Mouse (Mus musculus): ENCODE data around the gene Lhx8.
A peak's percentile ranks its signal among the peaks of the same experiment; 100 is the strongest.

Lhx8 gene

DNA sequence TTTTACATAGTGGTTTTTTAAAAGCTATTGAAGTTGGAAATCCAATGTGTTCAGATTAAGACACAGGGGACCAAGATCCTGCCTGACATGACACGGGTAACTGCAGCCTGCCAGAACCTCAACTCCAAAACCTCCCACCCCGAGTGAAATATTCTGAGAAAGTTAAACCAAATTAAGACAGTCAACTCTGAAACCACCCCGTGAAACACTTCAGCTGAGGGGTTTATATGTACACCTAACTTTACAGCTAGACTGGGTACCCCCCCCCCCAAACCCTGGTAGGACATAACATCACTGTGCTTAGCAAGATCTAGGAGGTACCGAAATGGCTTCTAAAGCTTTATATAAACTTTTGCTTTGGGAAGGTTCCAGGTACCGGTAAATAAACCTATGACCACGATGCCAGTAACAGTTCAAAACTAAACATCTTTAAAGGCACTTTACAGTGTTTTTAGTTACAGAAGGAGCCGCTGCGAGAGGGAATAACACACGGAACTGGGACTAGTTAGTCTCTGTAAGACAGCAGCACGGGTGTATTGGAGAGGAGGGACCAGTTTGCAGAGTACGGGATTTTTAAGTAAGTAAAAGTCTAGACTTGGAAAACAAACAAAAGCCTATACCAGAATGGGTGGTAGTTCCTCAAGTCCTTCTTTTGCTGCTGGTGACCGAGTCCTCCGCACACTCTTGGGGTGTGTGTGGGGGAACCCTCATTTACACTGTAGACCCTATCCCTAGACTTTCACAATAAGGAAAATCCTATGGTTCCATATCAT is 3.2 kb downstream of the Lhx8 start:
- DNase-seq (ENCODE audit: low spot score in 2 of 2), result no peak

GRCm38 (mm10) chr3:154321921-154322574 is 8.4 kb downstream of the Lhx8 start:
- DNase-seq (ENCODE audit: low spot score in 2 of 2), result no peak

DNA sequence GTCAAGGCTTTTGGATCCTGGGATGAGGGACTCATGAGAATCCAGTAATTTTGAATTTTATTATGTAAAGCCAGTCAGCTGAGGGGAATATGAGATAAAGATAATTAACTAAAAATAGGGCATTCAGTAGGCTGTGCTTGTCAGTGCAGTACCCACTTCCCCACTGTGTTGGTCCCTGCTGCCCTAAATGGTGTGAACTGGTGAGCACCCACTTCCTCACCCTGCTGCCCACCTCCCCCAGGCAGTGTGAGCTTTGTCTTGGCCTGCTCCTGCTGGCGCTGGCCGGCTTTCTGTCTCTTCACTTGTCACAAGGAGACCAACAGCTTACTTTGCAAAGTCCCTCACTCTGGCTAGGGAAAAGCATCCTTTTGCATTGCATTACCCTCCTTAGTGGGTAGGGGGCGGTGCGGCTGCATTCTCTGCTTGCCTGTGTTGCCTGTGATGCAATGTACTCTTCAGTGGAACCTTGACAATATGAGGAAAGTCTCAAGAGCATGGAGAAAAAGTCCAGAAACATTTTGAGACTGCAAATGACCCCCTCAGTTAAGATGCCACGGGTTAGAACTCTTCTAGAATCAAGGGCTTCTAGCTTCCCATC is 12.7 kb downstream of the Lhx8 start:
- no peak for DNase-seq (ENCODE audit: low spot score in 2 of 2)

DNA sequence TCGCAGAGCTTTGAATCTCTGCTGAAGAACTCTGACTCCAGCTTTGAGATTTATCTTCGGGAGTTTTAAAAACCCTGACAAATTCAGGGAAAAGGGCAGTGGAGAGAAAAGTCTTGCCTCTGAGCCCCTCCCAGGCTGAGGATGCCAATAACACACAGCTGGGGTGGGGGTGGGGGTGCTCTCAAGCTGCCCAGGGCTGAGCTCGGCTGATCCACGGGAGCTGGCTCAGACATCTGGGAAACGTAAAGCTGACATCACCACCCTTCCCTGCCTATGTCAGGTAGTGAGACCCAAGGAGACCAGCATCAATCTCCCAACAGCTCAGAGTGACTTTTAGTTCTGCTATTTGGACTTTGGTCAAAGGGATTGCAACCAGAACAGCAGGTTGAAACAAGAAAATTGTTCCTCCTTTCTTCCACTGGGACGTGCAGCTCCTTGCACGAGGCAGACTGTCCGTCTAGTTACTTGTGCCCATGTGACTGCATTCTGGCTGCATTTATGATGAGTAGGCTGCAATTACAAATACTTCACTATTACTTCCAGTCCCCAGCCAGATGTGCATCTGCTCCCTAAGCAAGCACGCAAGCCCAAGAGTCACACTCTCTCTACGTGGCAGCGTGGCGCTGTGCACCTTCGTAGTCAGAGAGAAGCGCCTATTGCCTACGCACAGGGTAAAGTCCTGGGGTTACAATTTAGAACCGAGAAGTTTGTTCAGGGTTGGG is 25.1 kb downstream of the Lhx8 start:
- no peak for DNase-seq (ENCODE audit: low spot score in 2 of 2)

GRCm38 (mm10) chr3:154301102-154301501 is 29.4 kb downstream of the Lhx8 start:
- DNase-seq (ENCODE audit: low spot score in 2 of 2), result no peak

- no peak for DNase-seq (ENCODE audit: low spot score in 2 of 2)
These were observed 30.5 kb downstream of the Lhx8 start for GRCm38 (mm10) chr3:154300006-154300405.

- no peak for DNase-seq (ENCODE audit: low spot score in 2 of 2)
These were observed 32.0 kb downstream of the Lhx8 start for GRCm38 (mm10) chr3:154298490-154298889.

- no peak for DNase-seq (ENCODE audit: low spot score in 2 of 2)
These were observed 33.0 kb downstream of the Lhx8 start for GRCm38 (mm10) chr3:154297499-154297898.

- no peak for DNase-seq (ENCODE audit: low spot score in 2 of 2)
These were observed 35.3 kb downstream of the Lhx8 start for GRCm38 (mm10) chr3:154294924-154295834.

DNA sequence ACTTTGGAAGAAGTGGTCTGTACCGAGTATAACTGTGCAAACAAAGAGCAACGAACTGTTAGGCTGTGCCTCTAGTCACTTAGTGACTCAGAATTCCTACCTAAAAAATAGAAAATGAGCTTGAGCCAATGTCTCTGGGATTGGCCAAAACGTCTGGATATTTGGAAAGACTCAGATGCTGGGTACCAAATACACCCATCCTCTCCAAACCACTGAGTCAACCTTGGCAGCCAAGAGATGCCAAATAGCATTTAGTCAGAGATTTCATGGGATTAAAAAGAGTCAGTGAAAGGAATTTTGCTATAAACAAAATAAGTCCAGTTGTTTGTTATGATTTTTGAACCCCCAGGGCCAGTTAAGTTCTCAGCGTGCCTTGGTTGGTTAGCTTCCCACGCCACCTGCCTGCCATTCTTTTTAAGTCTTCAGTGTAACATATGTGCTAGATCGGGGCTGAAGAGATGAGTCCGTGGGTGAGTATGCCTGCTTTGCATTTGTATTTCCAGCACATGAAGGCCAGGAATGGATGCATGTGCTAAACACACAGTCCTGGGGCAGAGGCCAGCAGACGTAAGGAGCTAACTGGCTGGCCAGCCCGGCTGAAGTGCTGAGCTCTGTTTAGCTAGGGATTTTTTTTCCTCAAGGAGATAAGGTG is 36.5 kb downstream of the Lhx8 start:
- no peak for DNase-seq (ENCODE audit: low spot score in 2 of 2)

GRCm38 (mm10) chr3:154292126-154292525 is 38.3 kb downstream of the Lhx8 start:
- DNase-seq (ENCODE audit: low spot score in 2 of 2), result no peak

- no peak for DNase-seq (ENCODE audit: low spot score in 2 of 2)
These were observed 40.1 kb downstream of the Lhx8 start for GRCm38 (mm10) chr3:154290351-154290750.

- DNase-seq (ENCODE audit: low spot score in 2 of 2), result no peak
These were observed 41.9 kb downstream of the Lhx8 start for GRCm38 (mm10) chr3:154288429-154289069.

GRCm38 (mm10) chr3:154287217-154287616 is 43.2 kb downstream of the Lhx8 start:
- no peak for DNase-seq (ENCODE audit: low spot score in 2 of 2)

DNA sequence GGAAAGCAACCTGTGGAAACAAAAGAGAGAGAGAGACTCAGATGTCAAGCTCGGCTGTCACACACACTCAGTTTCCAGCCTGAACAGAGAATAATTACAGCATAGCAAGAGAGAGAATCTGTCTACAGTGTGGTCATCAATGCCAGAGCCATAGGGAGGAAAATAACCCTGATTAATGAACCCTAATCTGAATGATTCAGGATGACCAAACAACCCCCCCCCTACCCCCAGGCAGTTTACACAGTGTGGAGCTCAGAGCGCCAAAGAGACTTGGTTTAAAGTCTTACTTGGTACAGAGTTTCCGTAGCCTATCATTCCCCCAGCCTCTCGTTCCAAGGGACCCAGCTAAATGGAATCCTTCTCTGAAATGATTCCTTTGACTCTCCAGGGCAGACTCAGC is 45.1 kb downstream of the Lhx8 start:
- no peak for DNase-seq (ENCODE audit: low spot score in 2 of 2)

GRCm38 (mm10) chr3:154284260-154284659 is 46.2 kb downstream of the Lhx8 start:
- DNase-seq (ENCODE audit: low spot score in 2 of 2), result no peak

DNA sequence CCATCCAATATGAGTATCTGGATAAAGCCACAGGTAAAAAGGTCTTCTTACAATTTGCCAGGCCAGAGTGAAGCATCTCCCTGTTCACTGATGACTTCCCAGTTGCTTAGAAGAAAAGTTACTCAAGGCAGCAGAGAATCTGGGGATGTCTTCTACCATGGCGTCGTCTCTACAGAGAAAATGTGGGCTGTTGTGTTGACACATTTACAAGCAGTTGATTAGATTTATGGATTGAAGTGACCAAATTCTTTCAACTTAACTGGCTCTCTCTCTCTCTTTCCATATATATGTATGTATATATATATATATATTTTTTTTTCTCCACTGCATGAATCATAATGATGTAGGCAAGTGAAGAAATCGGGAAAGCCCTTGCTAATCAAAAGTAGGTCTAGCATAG is 55.8 kb downstream of the Lhx8 start:
- no peak for DNase-seq (ENCODE audit: low spot score in 2 of 2)

- peak; percentile 81 to 89 for DNase-seq (ENCODE audit: low spot score in 2 of 2)
These were observed 60.6 kb downstream of the Lhx8 start for GRCm38 (mm10) chr3:154269757-154270366.

DNA sequence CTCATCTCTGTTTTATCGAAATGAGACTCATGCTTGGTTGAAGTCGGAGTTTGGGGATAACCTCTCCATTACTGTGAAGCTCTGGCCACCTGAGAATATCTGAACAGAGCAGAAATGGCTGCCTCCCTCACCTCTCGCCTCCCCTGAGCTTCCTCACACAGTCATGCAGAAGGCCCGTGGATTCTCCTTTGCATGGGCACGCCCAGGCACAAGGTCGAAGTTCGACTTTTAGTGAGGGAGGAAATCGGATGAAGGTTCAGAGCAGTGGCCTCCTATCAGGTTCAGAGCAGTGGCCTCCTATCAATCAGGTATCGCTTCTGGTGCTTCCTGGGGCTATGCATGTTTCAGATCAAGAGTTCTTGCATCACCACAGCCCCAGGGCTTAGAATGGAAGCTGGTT is 62.1 kb downstream of the Lhx8 start:
- DNase-seq (ENCODE audit: low spot score in 2 of 2), result no peak

GRCm38 (mm10) chr3:154257312-154257711 is 73.1 kb downstream of the Lhx8 start:
- no peak for DNase-seq (ENCODE audit: low spot score in 2 of 2)
